Mouse (Mus musculus) midbrain, embryonic 15.5 days (tissue): Measurements from ENCODE around the gene Mcrip2. TPM values are rescaled to one million over a fixed set of nuclear protein-coding genes. Genes with fewer than 3 reads are reported as not detected.
A peak's percentile ranks its signal among the peaks of the same experiment; 100 is the strongest.

Experiments used
- ATAC-seq: fragments of 200-750 bp; cut with Nextera tagmentation; replicated peaks from 2 replicates; pipeline ENCODE4 v1.8.0; 2017; ENCODE audit warnings: moderate TSS enrichment
- H3K27ac ChIP-seq: fragments of 300-500 bp; sonication (generic); 2 replicates; pipeline ENCODE4 v1.5.1; 2015; ENCODE audit warnings: mild to moderate bottlenecking, inconsistent platforms
- H3K27me3 ChIP-seq: fragments of 300-500 bp; sonication (generic); replicated peaks from 2 replicates; pipeline ENCODE4 v1.6.1; 2015; ENCODE audit warnings: inconsistent platforms
- H3K36me3 ChIP-seq: fragments of 300-500 bp; sonication (generic); replicated peaks from 2 replicates; pipeline ENCODE4 v1.6.1; 2015; ENCODE audit warnings: inconsistent platforms
- H3K4me1 ChIP-seq: fragments of 300-500 bp; sonication (generic); 2 replicates; pipeline ENCODE4 v1.6.1; 2015; ENCODE audit warnings: inconsistent platforms
- H3K4me2 ChIP-seq: fragments of 300-500 bp; sonication (generic); 2 replicates; pipeline ENCODE4 v1.6.1; 2015; ENCODE audit warnings: inconsistent platforms, mild to moderate bottlenecking, moderate library complexity
- H3K4me3 ChIP-seq: fragments of 300-500 bp; sonication (generic); 2 replicates; pipeline ENCODE4 v1.5.1; 2015; ENCODE audit warnings: mild to moderate bottlenecking, inconsistent platforms
- H3K9ac ChIP-seq: fragments of 300-500 bp; sonication (generic); 2 replicates; pipeline ENCODE4 v1.6.1; 2015; ENCODE audit warnings: mild to moderate bottlenecking, inconsistent platforms
- H3K9me3 ChIP-seq: fragments of 300-500 bp; sonication (generic); 2 replicates; pipeline ENCODE4 v1.6.1; 2016; ENCODE audit warnings: inconsistent platforms
- WGBS: fragments of 180-500 bp; shearing (Covaris S2); methylation state at CpG from one replicate; pipeline ENCODE4 v1.1.7; 2015; ENCODE audit warnings: mixed read lengths; 5-methylcytosine and 5-hydroxymethylcytosine counted together
- polyA plus RNA-seq: library from polyadenylated mRNA; unstranded; fragments of >200 nt; fragmentation: Nextera tagmentation; extraction: Ambion mirVana; gene quantifications from 2 replicates; pipeline ENCODE4 v1.2.1, GENCODE M21; 2015

Mcrip2 gene
- polyA plus RNA-seq, 1 experiment from 2014 or later: 19.8 TPM

- H3K9me3 ChIP-seq: no peaks in the 10 kb centered on the region
- H3K27me3 ChIP-seq: no peaks in the 10 kb centered on the region
- WGBS: 2% methylated on average over 21 of the region's 21 CpGs
- H3K9ac ChIP-seq: peak within 1 kb of the TSS; percentile 80
- H3K27ac ChIP-seq: peak within 1 kb of the TSS; percentile 74
- H3K4me1 ChIP-seq: peaks cover 18% of the 10 kb centered on the region
- ATAC-seq: peak; percentile 94
- H3K4me2 ChIP-seq: peak within 1 kb of the TSS; percentile 90
- H3K36me3 ChIP-seq: peaks cover 26% of the 10 kb centered on the region
- peak within 1 kb of the TSS; percentile 87 for H3K4me3 ChIP-seq
These were observed 24.1 kb downstream of the Mcrip2 start, which contains the start of gene Rhot2 for GRCm38 (mm10) chr17:25844396-25844901. Rhot2 (minus strand) TSS chr17:25844851.

GRCm38 (mm10) chr17:25843636-25844395, 24.7 kb downstream of the Mcrip2 start:
- Histone ChIP-seq H3K4me1 (peaks cover 18% of the 10 kb centered on the region), H3K9me3 (no peaks in the 10 kb centered on the region), H3K9ac (peak overlapping the region; percentile 80), H3K4me2 (peak overlapping the region; percentile 90), H3K36me3 (peaks cover 29% of the 10 kb centered on the region), H3K4me3 (peak overlapping the region; percentile 87), H3K27me3 (no peaks in the 10 kb centered on the region), H3K27ac (peak overlapping the region; percentile 74)
- peak; percentile 27 for ATAC-seq
- 4% methylated on average over 38 of the region's 38 CpGs for WGBS

- H3K9me3 ChIP-seq: no peaks in the 10 kb centered on the region
- H3K4me3 ChIP-seq: peak overlapping the region; percentile 87
- peaks cover 20% of the 10 kb centered on the region for H3K4me1 ChIP-seq
- peak overlapping the region; percentile 90 for H3K4me2 ChIP-seq
- H3K9ac ChIP-seq: peak overlapping the region; percentile 23; the same call in 1 of the 2 replicates
- peaks cover 29% of the 10 kb centered on the region for H3K36me3 ChIP-seq
- no peaks in the 10 kb centered on the region for H3K27me3 ChIP-seq
- no peak overlapping the region for H3K27ac ChIP-seq
- WGBS: 89% methylated on average over 4 of the region's 4 CpGs
- ATAC-seq: no peak
These were observed 25.4 kb downstream of the Mcrip2 start for GRCm38 (mm10) chr17:25843122-25843521.

- Histone ChIP-seq H3K9me3 (no peaks in the 10 kb centered on the region), H3K9ac (no peak overlapping the region), H3K4me1 (peaks cover 26% of the 10 kb centered on the region), H3K36me3 (peaks cover 29% of the 10 kb centered on the region), H3K27ac (no peak overlapping the region), H3K27me3 (no peaks in the 10 kb centered on the region), H3K4me3 (no peak overlapping the region), H3K4me2 (no peak overlapping the region)
- WGBS: 78% methylated on average over 3 of the region's 3 CpGs
- no peak for ATAC-seq
These were observed 26.1 kb downstream of the Mcrip2 start for GRCm38 (mm10) chr17:25842509-25842908.

- WGBS: 96% methylated on average over 22 of the region's 22 CpGs
These were observed 27.3 kb downstream of the Mcrip2 start, which contains the start of gene Gm20683 for GRCm38 (mm10) chr17:25841117-25841880. Gm20683 (minus strand) TSS chr17:25841763.

GRCm38 (mm10) chr17:25840519-25840918, 28.0 kb downstream of the Mcrip2 start:
- WGBS: 96% methylated on average over 6 of the region's 6 CpGs
- Histone ChIP-seq H3K9me3 (no peaks in the 10 kb centered on the region), H3K4me2 (no peak overlapping the region), H3K4me3 (no peak overlapping the region), H3K9ac (no peak overlapping the region), H3K36me3 (peaks cover 29% of the 10 kb centered on the region), H3K4me1 (peaks cover 46% of the 10 kb centered on the region), H3K27ac (no peak overlapping the region), H3K27me3 (no peaks in the 10 kb centered on the region)
- no peak for ATAC-seq

More at GRCm38 (mm10) chr17:25841117-25841880, 27.3 kb downstream of the Mcrip2 start, which contains the start of gene Gm20683:
- Histone ChIP-seq H3K27me3 (no peaks in the 10 kb centered on the region), H3K9ac (no peak within 1 kb of the TSS), H3K4me1 (peaks cover 38% of the 10 kb centered on the region), H3K36me3 (peaks cover 29% of the 10 kb centered on the region), H3K4me2 (no peak within 1 kb of the TSS), H3K27ac (no peak within 1 kb of the TSS), H3K9me3 (no peaks in the 10 kb centered on the region), H3K4me3 (no peak within 1 kb of the TSS)
- no peak for ATAC-seq

- Histone ChIP-seq H3K36me3 (peaks cover 29% of the 10 kb centered on the region), H3K9me3 (no peaks in the 10 kb centered on the region), H3K9ac (no peak overlapping the region), H3K4me2 (no peak overlapping the region), H3K4me3 (no peak overlapping the region), H3K4me1 (peaks cover 50% of the 10 kb centered on the region), H3K27ac (no peak overlapping the region), H3K27me3 (no peaks in the 10 kb centered on the region)
- no peak for ATAC-seq
- 88% methylated on average over 14 of the region's 14 CpGs for WGBS
These were observed 28.9 kb downstream of the Mcrip2 start for GRCm38 (mm10) chr17:25839455-25840235.

- H3K4me3 ChIP-seq: no peak overlapping the region
- peaks cover 29% of the 10 kb centered on the region for H3K36me3 ChIP-seq
- H3K9me3 ChIP-seq: no peaks in the 10 kb centered on the region
- H3K4me1 ChIP-seq: peaks cover 55% of the 10 kb centered on the region
- ATAC-seq: no peak
- no peak overlapping the region for H3K4me2 ChIP-seq
- H3K27me3 ChIP-seq: no peaks in the 10 kb centered on the region
- 93% methylated on average over 4 of the region's 4 CpGs for WGBS
- no peak overlapping the region for H3K9ac ChIP-seq
- no peak overlapping the region for H3K27ac ChIP-seq
These were observed 29.7 kb downstream of the Mcrip2 start for GRCm38 (mm10) chr17:25838904-25839303.

GRCm38 (mm10) chr17:25837533-25837932, 31.0 kb downstream of the Mcrip2 start:
- H3K9ac ChIP-seq: peak overlapping the region; percentile 70
- 12% methylated on average over 3 of the region's 3 CpGs for WGBS
- peak overlapping the region; percentile 80 for H3K4me2 ChIP-seq
- no peak overlapping the region; the same call in 1 of the 2 replicates for H3K4me3 ChIP-seq
- H3K9me3 ChIP-seq: no peaks in the 10 kb centered on the region
- no peaks in the 10 kb centered on the region for H3K27me3 ChIP-seq
- no peak for ATAC-seq
- peak overlapping the region; percentile 82 for H3K27ac ChIP-seq
- peaks cover 29% of the 10 kb centered on the region for H3K36me3 ChIP-seq
- peaks cover 49% of the 10 kb centered on the region for H3K4me1 ChIP-seq

GRCm38 (mm10) chr17:25837076-25837410, 31.5 kb downstream of the Mcrip2 start, which contains the start of gene Rhbdl1:
Rhbdl1 (minus strand) TSS chr17:25837295.
- WGBS: under 1% methylated on average over 29 of the region's 29 CpGs
- H3K4me1 ChIP-seq: peaks cover 51% of the 10 kb centered on the region
- H3K27ac ChIP-seq: peak within 1 kb of the TSS; percentile 82
- no peaks in the 10 kb centered on the region for H3K9me3 ChIP-seq
- peak within 1 kb of the TSS; percentile 48 for H3K4me3 ChIP-seq
- no peaks in the 10 kb centered on the region for H3K27me3 ChIP-seq
- H3K4me2 ChIP-seq: peak within 1 kb of the TSS; percentile 80
- peaks cover 27% of the 10 kb centered on the region for H3K36me3 ChIP-seq
- peak; percentile 32 for ATAC-seq
- peak within 1 kb of the TSS; percentile 70 for H3K9ac ChIP-seq

- no peak for ATAC-seq
- Histone ChIP-seq H3K4me3 (peak overlapping the region; percentile 48), H3K4me2 (peak overlapping the region; percentile 80), H3K27ac (peak overlapping the region; percentile 82), H3K36me3 (peaks cover 22% of the 10 kb centered on the region), H3K27me3 (no peaks in the 10 kb centered on the region), H3K4me1 (peaks cover 56% of the 10 kb centered on the region), H3K9ac (peak overlapping the region; percentile 70), H3K9me3 (no peaks in the 10 kb centered on the region)
- 20% methylated on average over 23 of the region's 23 CpGs for WGBS
These were observed 32.0 kb downstream of the Mcrip2 start for GRCm38 (mm10) chr17:25836397-25837075.
